Mouse (Mus musculus) bone marrow, adult 2 months (tissue): ENCODE data around the gene Cntn5. TPM values are rescaled to one million over a fixed set of nuclear protein-coding genes. Genes with fewer than 3 reads are reported as not detected.

Source experiments
- H3K27ac ChIP-seq: fragments of 200-500 bp; 2 replicates; pipeline ENCODE4 v1.5.1; 2012; ENCODE audit warnings: low read depth, mild to moderate bottlenecking, control low read depth, inconsistent platforms, low read length; ENCODE audit not compliant: control insufficient read depth, poor library complexity, insufficient read depth
- H3K4me1 ChIP-seq: fragments of 200-500 bp; 2 replicates; pipeline ENCODE4 v1.6.1; 2011; ENCODE audit warnings: low read length; ENCODE audit not compliant: control insufficient read depth, insufficient read depth
- H3K4me3 ChIP-seq: fragments of 200-500 bp; replicated peaks from 2 replicates; pipeline ENCODE3; 2011; ENCODE audit warnings: mild to moderate bottlenecking, low read depth, low read length, control low read depth; ENCODE audit not compliant: control insufficient read depth
- CTCF ChIP-seq: fragments of 200-500 bp; IDR thresholded peaks from 2 replicates; pipeline ENCODE4 v1.5.1; 2011; ENCODE audit warnings: low read length, control low read depth; ENCODE audit not compliant: control insufficient read depth, insufficient read depth
- POLR2A ChIP-seq: fragments of 200-500 bp; IDR thresholded peaks from 2 replicates; pipeline ENCODE4 v1.6.1; 2011; ENCODE audit warnings: low read depth, mild to moderate bottlenecking, control low read depth, low read length, borderline replicate concordance; ENCODE audit not compliant: control insufficient read depth
- WGBS: fragments of 180-500 bp; shearing (Covaris S2); methylation state at CpG from one replicate; pipeline ENCODE4 v1.1.7; 2018; 5-methylcytosine and 5-hydroxymethylcytosine counted together
- polyA plus RNA-seq: library from polyadenylated mRNA; stranded (reverse); fragments of >200 nt; gene quantifications from 2 replicates; pipeline ENCODE4 v1.2.4, GENCODE M21; 2011; ENCODE audit warnings: low replicate concordance; ENCODE audit not compliant: missing spikeins, insufficient read depth, insufficient read length

Cntn5 gene
- polyA plus RNA-seq, 1 experiment = not detected

- Histone ChIP-seq H3K4me3 (no peak overlapping the region), H3K27ac (no peak overlapping the region), H3K4me1 (no peaks in the 10 kb centered on the region)
- TF ChIP-seq POLR2A = no peak
- TF ChIP-seq CTCF = no peak
- WGBS = 47% methylated on average over 6 of the region's 6 CpGs
Observed at GRCm38 (mm10) chr9:10366246-10366955, 538.2 kb downstream of the Cntn5 start.

- TF ChIP-seq CTCF = no peak
- TF ChIP-seq POLR2A = no peak
- 78% methylated on average over 4 of the region's 4 CpGs for WGBS
- no peak overlapping the region for H3K27ac ChIP-seq
- no peaks in the 10 kb centered on the region for H3K4me1 ChIP-seq
- no peak overlapping the region for H3K4me3 ChIP-seq
Observed at GRCm38 (mm10) chr9:10350909-10351655, 553.5 kb downstream of the Cntn5 start.

- Histone ChIP-seq H3K27ac (no peak overlapping the region), H3K4me3 (no peak overlapping the region), H3K4me1 (no peaks in the 10 kb centered on the region)
- TF ChIP-seq CTCF (no peak), POLR2A (no peak)
- WGBS = 74% methylated on average over 9 of the region's 11 CpGs
Observed at GRCm38 (mm10) chr9:10348741-10349140, 555.8 kb downstream of the Cntn5 start.

- no peak overlapping the region for H3K27ac ChIP-seq
- no peak overlapping the region for H3K4me3 ChIP-seq
- H3K4me1 ChIP-seq = no peaks in the 10 kb centered on the region
- no peak for TF ChIP-seq POLR2A
- TF ChIP-seq CTCF = no peak
- WGBS = 69% methylated on average over 4 of the region's 4 CpGs
Observed at GRCm38 (mm10) chr9:10348222-10348621, 556.4 kb downstream of the Cntn5 start.

GRCm38 (mm10) chr9:10340751-10341150 is 563.8 kb downstream of the Cntn5 start:
- Histone ChIP-seq H3K27ac (no peak overlapping the region), H3K4me3 (no peak overlapping the region), H3K4me1 (no peaks in the 10 kb centered on the region)
- TF ChIP-seq CTCF = no peak
- no peak for TF ChIP-seq POLR2A

- no peak overlapping the region for H3K27ac ChIP-seq
- 65% methylated on average over 1 of the region's 1 CpGs for WGBS
- no peak for TF ChIP-seq POLR2A
- no peak for TF ChIP-seq CTCF
- H3K4me1 ChIP-seq = no peaks in the 10 kb centered on the region
- no peak overlapping the region for H3K4me3 ChIP-seq
Observed at GRCm38 (mm10) chr9:10339716-10340115, 564.9 kb downstream of the Cntn5 start.

- WGBS = 42% methylated on average over 7 of the region's 7 CpGs
- Histone ChIP-seq H3K4me3 (no peak overlapping the region), H3K4me1 (no peaks in the 10 kb centered on the region), H3K27ac (no peak overlapping the region)
- TF ChIP-seq CTCF (no peak), POLR2A (no peak)
Observed at GRCm38 (mm10) chr9:10324697-10325368, 579.7 kb downstream of the Cntn5 start.

- whole genome bisulfite sequencing = 38% methylated on average over 2 of the region's 2 CpGs
- H3K4me3 ChIP-seq = no peak overlapping the region
- no peak for TF ChIP-seq POLR2A
- TF ChIP-seq CTCF = no peak
- H3K27ac ChIP-seq = no peak overlapping the region
- no peaks in the 10 kb centered on the region for H3K4me1 ChIP-seq
Observed at GRCm38 (mm10) chr9:10269342-10269741, 635.2 kb downstream of the Cntn5 start.
